Mouse (Mus musculus) mouse embryonic stem cell (cell line): Measurements from ENCODE around the gene Igfals.

ENCODE experiments used
- in situ Hi-C, 2 experiments: fragments of 300-500 bp; cut with MboI; formaldehyde crosslinking; loops; 1 replicate in 1 of 2; 3 replicates in 1 of 2; pipeline ENCODE4 v1.14.3; 2019 to 2020; ENCODE audit warnings: low sequenced_read_pairs in 2 of 2, low pct_unique_long_range_greater_than_20kb in 1 of 2, mixed read lengths in 1 of 2; ENCODE audit not compliant: unreplicated experiment in 1 of 2

Igfals gene

GRCm38 (mm10) chr17:24857831-24858470 lies 7.8 kb upstream of the Igfals start:
- in situ Hi-C loops = no loop called here

GRCm38 (mm10) chr17:24858967-24859366 lies 6.8 kb upstream of the Igfals start:
- in situ Hi-C loops = no loop called here

GRCm38 (mm10) chr17:24860076-24860475 lies 5.7 kb upstream of the Igfals start:
- in situ Hi-C loops = no loop called here

GRCm38 (mm10) chr17:24861785-24862184 lies 4.0 kb upstream of the Igfals start:
- in situ Hi-C loops = no loop called here

- in situ Hi-C loops = no loop called here
Measured at GRCm38 (mm10) chr17:24867914-24868313, 2.1 kb downstream of the Igfals start.

GRCm38 (mm10) chr17:24873695-24874404 lies 8.1 kb downstream of the Igfals start:
- in situ Hi-C loops = no loop called here

- in situ Hi-C loops = no loop called here
Measured at GRCm38 (mm10) chr17:24874405-24874745, 8.6 kb downstream of the Igfals start.

- in situ Hi-C loops = no loop called here
Measured at GRCm38 (mm10) chr17:24874989-24875388, 9.2 kb downstream of the Igfals start.

- in situ Hi-C loops = no loop called here
Measured at GRCm38 (mm10) chr17:24877336-24878116, 11.7 kb downstream of the Igfals start.

GRCm38 (mm10) chr17:24878117-24878397 lies 12.3 kb downstream of the Igfals start:
- in situ Hi-C loops = no loop called here

- in situ Hi-C loops = no loop called here
Measured at GRCm38 (mm10) chr17:24878531-24878930, 12.7 kb downstream of the Igfals start.

- in situ Hi-C loops = no loop called here
Measured at GRCm38 (mm10) chr17:24881738-24882440, 16.1 kb downstream of the Igfals start.

GRCm38 (mm10) chr17:24884391-24884790 lies 18.6 kb downstream of the Igfals start:
- in situ Hi-C loops = no loop called here

- in situ Hi-C loops = no loop called here
Measured at GRCm38 (mm10) chr17:24885356-24886133, 19.7 kb downstream of the Igfals start.

- in situ Hi-C loops = no loop called here
Measured at GRCm38 (mm10) chr17:24886134-24886931, 20.5 kb downstream of the Igfals start, which contains the start of the genes Nubp2 and Spsb3. Gene Nubp2 (minus strand): TSS chr17:24886349. Gene Spsb3 (plus strand): TSS chr17:24886643.

GRCm38 (mm10) chr17:24886932-24887271 lies 21.1 kb downstream of the Igfals start:
- in situ Hi-C loops = no loop called here

- in situ Hi-C loops = no loop called here
Measured at GRCm38 (mm10) chr17:24887291-24888080, 21.7 kb downstream of the Igfals start.
